Mouse (Mus musculus) 416B (cell line): ENCODE measurements at regions not wholly inside any gene's neighbourhood (a gene's known extent, or its start where the extent isn't known, plus 50 kb on each side); places are given as distances from the start of the nearest gene placed in this dataset.

ENCODE experiments used
- DNase-seq: peaks from one replicate; pipeline ENCODE4 v3.0.0; 2011; ENCODE audit warnings: low read depth

GRCm38 (mm10) chr8:101697948-101698347 is 1087.5 kb downstream of the Cdh11 start:
- DNase-seq, result no peak

- DNase-seq, result no peak
These were observed 1094.5 kb downstream of the Cdh11 start for GRCm38 (mm10) chr8:101690901-101691300.

- DNase-seq, result no peak
These were observed 1116.5 kb downstream of the Cdh11 start for GRCm38 (mm10) chr8:101668921-101669320.

DNA sequence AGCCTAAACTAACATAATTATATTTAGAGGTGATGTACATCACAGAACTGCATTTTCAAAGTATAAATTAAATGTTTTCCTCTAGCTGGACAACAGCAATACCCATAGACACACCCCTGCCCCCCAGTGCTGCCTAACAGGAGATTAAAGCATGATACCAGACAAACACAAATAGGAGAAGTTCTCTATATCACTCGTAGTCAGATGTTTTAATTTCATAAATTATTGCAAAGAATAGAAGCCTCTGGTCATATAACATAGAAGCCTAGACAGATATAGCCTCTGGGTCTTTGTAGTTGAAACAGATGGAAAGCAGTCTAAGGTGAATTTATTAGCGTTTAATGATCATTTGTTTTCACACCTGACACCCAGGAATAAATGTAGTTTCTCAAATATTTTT is 1122.6 kb downstream of the Cdh11 start:
- DNase-seq, result no peak

DNA sequence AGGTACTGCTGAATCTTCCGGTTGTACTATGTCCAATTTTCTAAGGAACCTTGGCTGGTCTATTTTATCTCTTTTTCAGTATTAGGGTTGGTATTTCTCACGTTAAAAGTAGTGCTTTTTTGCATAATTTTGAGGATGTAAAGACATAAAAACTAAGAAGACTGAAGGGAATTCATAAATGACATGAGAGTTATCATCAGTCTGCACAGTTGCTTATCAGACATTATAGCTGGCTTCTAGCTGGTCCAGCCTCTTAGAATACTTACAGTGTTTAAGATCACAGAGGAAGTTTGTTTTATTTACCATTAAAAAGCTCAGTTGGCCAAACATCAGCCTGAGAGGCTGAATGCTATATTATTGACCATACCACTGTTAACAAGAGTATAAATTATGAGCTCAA is 1130.2 kb downstream of the Cdh11 start:
- DNase-seq, result no peak

DNA sequence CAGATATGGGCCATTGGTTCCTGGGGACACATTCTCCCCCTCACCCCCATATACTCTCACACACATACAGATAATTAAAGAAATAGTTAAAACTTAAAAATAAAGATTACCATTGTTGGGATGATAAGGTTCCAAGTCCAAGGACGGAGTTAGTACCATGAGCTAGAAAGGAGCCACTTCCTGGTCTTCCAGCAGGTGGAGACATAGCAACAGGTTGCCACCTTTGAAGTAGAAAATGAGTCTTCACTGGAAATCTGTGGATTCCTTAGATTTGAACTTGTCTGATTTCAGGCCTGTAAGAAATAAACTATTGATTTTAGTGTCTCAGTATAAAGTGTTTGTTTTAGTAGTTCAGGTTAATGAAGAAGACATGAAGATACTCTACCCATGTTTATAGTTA is 1156.6 kb downstream of the Cdh11 start:
- peak; percentile 14 for DNase-seq

DNA sequence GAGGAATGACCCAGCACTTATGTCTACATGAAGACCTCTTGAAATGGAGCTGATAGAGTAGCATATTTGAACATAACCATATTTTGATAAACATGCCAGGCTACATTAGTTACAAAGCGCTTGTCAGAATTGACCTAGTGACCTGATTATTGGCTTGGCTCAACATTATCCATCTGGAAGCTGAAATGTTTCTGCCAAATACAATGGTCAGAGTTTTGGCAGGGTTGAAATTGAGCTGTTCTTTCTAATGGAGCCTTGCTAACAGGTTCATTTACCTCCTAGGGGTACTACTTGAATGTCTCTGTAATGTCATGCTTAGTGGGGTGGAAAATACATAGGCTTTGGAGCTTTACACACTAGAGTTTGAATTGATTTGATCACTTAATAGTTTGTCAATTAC is 1163.5 kb downstream of the Cdh11 start:
- DNase-seq, result no peak

- no peak for DNase-seq
These were observed 1194.3 kb downstream of the Cdh11 start for GRCm38 (mm10) chr8:101591115-101591514.

GRCm38 (mm10) chr8:101590639-101591038 is 1194.8 kb downstream of the Cdh11 start:
- DNase-seq, result no peak

- DNase-seq, result no peak
These were observed 1221.0 kb downstream of the Cdh11 start for GRCm38 (mm10) chr8:101564447-101564846.

GRCm38 (mm10) chr8:101522758-101523157 is 1262.7 kb downstream of the Cdh11 start:
- DNase-seq, result no peak

DNA sequence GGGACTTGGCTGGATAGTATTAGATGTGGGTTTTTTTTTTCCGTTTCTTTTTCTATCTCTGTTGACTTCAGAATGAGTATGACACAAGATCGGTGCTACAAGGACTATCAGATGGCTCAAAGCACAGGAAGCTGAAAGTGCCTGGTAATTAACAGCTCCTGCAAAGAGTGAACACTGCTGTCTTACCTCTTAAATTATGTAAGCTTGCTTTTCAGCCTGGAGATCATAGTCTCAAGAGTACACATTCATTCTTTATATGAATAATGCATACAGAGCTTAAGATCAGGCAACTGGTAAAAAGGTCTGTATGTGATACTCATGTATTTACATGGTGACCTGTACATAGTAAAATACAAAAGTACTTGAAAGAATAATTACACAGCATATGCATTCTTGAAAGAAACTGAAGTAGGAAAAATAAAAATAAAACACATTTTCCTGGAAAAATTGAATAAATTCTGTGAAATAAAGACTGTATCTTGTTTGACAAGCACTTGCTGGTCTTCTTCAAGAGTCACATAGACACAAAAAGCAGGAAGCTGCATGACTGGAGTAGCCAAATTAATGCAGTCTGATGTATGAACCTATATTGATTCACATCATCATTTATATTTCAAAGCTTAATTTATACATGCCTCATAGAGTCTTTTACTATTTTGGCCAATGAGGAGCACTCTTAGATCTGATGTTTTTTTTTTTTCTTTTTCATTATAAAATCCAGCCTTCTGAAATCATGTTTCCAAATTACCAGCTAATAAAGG is 1306.7 kb downstream of the Cdh11 start:
- DNase-seq, result no peak

- DNase-seq, result no peak
These were observed 1319.1 kb downstream of the Cdh11 start for GRCm38 (mm10) chr8:101466363-101466762.

DNA sequence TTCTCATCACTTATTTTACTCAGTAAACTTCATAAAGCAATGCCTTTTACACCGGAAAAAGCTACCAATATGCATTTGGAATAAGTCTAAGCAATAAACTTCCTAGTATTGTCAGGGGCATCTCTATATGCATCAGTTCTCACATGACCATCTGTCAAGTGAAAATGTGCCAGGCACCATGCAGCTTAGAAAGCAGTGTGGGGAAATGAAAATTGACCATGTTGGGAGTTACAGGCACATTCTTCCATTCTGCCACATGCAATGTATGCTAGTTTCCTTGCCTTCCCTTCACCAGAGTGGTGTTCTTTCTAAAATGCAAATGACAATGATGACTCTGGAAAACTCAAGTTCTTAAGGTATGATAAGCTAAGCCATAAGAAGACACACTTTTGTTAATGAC is 1322.9 kb downstream of the Cdh11 start:
- DNase-seq, result no peak

DNA sequence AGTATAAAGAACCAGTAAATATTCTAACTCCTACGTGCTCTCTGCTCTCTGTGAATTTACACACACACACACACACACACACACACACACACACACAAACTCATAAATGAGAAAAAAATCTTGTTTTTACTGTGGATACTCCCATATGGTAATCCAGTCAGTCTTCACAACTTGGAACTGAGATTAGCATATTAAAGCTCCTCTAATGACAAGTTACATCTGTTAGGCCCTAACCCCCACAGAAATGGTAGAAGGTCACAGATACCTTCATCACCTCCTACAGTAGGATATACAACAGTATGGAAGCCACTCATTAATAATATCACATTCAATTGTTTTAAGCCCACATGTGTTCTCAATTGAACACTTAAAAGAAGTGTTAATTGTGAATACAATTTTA is 1340.7 kb downstream of the Cdh11 start:
- DNase-seq, result no peak

DNA sequence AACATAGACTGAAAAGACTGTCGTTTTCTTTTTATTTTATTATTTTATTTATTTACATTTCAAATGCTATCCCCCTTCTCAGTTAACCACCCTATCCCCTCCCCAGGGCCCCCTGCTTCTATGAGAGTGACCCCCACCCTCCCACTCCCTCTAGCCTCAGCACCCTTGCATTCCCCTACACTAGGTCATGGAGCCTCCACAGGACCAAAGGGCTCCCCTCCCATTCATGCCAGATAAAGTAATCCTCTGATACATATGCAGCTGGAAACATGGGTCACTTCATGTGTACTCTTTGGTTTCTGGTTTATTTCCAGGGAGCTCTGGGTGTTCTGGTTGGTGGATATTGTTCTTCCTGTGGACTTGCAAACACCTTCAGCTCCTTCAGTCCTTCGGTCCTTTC is 1342.9 kb downstream of the Cdh11 start:
- DNase-seq, result no peak

GRCm38 (mm10) chr8:101435691-101436090 is 1349.8 kb downstream of the Cdh11 start:
- no peak for DNase-seq
